Mouse (Mus musculus) brain, embryonic 14.5 days (tissue): ENCODE results near the gene Dpp8. TPM values are rescaled to one million over a fixed set of nuclear protein-coding genes. Genes with fewer than 3 reads are reported as not detected.
"Not testable (repeated sequence)": the region's sequence is repeated elsewhere in the genome, so short reads cannot be mapped to it uniquely, and the experiment has no call there.

Experiments used
- DNase-seq: peaks from one replicate; pipeline ENCODE4 v3.0.0-alpha.2; 2011; ENCODE audit warnings: low read depth
- CTCF ChIP-seq: fragments of 200-500 bp; IDR thresholded peaks from 2 replicates; pipeline ENCODE4 v1.5.1; 2012; ENCODE audit warnings: inconsistent platforms, mild to moderate bottlenecking, moderate library complexity, borderline replicate concordance; ENCODE audit not compliant: insufficient read depth, insufficient read length; ENCODE audit errors: extremely low read depth
- POLR2A ChIP-seq: fragments of 200-500 bp; IDR thresholded peaks from 2 replicates; pipeline ENCODE4 v1.6.1; 2012; ENCODE audit warnings: mild to moderate bottlenecking, inconsistent platforms, borderline replicate concordance; ENCODE audit not compliant: poor library complexity, insufficient read depth, insufficient read length, severe bottlenecking; ENCODE audit errors: extremely low read depth
- polyA plus RNA-seq: library from polyadenylated mRNA; depleted of rRNA; stranded (reverse); fragments of >200 nt; gene quantifications from 2 replicates; pipeline ENCODE4 v1.2.3, GENCODE M21; 2012; rRNA removed

The Dpp8 gene
- polyA plus RNA-seq, result 51.3 and 58.3 TPM in 2 replicates

- TF ChIP-seq CTCF (peak; percentile 98), POLR2A (peak; percentile 68)
- peak; percentile 97 for DNase-seq
Observed at GRCm38 (mm10) chr9:65032269-65033108, at the start of gene Dpp8. Dpp8 (plus strand) TSS chr9:65032414.

DNA sequence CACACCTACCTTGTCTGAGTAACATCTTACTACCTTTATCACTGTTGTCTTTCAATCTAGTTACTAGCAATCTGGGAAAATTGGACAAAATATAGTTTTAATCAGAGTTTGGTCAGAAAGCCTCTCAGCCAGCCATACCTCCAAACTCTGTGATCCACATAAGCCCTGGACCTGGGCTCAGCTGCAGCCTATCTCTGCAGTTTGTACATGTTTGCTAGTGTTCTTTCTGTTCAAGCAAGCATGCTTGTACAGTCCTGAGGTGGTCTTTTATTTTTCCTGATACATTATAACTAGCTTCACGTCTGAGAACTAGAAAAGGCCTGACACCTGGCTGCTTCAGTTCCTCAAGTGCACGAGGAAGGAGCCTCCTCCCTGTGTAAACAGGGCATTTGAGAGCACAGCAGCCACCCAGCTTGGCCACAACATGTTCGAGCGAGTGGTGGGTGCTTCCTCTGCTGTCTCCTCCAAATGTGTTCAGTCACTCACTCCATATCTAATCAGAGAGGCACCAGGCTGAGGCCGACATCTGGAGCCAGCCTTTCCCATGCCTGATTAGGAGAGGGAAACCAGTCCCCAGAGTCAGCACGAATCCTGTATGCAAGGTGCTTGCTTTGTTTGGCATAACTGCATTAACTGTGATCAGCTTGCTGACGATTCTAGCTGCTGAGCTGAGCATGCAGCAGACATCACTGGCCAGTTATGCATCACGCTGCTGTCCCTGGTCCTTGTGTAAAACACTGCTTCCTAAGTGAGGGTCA is 47.0 kb upstream of the Dpp8 start:
- peak; percentile 13 for DNase-seq
- TF ChIP-seq POLR2A, result no peak
- no peak for TF ChIP-seq CTCF

GRCm38 (mm10) chr9:64985807-64986206 is 46.4 kb upstream of the Dpp8 start:
- TF ChIP-seq CTCF, result no peak
- DNase-seq, result no peak

- TF ChIP-seq POLR2A, result no peak
- TF ChIP-seq CTCF, result no peak
- DNase-seq, result no peak
Observed at GRCm38 (mm10) chr9:64987651-64988050, 44.6 kb upstream of the Dpp8 start.

DNA sequence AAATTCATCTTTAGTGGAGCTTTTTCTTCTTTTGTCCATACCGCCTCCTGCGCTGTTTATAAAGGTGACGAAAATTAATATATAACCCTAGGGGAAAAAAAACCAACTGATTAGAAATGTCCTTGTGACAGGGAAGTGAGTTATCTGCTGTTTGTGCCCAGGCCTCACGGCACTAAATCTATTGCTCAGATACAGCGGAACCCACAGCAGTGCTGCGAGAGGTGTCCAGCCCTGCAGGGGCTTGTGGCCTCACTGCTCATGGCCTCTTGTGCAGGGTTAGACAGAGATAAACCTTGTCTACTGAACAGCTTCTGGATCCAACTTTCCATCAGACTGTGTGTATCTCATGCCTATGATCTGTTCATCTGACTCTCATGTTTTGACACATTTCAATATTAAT is 43.8 kb upstream of the Dpp8 start:
- TF ChIP-seq POLR2A (no peak), CTCF (no peak)
- DNase-seq, result no peak

- TF ChIP-seq POLR2A (no peak), CTCF (no peak)
- no peak for DNase-seq
Observed at GRCm38 (mm10) chr9:64990291-64990690, 41.9 kb upstream of the Dpp8 start.

DNA sequence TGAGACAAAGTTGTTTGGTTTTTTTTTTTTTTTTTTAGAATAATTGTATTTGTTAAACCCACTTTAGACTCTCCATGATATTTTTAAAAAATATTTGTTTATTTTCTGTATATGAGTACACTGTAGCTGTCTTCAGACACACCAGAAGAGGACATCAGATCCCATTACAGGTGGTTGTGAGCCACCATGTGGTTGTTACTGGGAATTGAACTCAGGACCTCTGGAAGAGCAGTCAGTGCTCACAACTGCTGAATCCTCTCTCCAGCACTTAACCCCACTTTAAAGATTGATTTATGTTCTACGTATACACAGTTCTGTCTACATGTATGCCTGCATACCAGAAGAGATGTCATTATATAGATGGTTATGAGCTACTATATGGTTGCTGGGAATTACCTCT is 36.8 kb upstream of the Dpp8 start:
- not testable (repeated sequence) for DNase-seq

DNA sequence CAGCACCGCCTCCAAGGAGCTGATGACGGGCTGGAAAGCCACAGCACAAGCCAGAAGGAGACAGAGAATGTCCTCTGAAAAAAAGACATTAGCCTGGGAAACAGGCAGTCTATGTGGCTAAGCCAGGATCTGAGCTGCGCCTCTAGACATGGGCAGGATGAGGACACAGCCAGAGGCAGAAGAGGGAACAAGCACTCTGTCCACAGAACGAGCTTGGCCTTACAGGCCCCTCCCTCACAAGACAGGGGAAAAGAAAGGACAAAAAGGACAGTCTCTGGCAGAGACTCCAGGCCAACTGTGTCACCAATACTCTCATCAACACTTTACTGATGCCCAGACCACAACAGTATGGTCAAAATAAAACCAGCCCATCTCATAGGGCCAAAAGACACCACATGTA is 30.7 kb upstream of the Dpp8 start:
- TF ChIP-seq POLR2A (no peak), CTCF (no peak)
- DNase-seq, result no peak

DNA sequence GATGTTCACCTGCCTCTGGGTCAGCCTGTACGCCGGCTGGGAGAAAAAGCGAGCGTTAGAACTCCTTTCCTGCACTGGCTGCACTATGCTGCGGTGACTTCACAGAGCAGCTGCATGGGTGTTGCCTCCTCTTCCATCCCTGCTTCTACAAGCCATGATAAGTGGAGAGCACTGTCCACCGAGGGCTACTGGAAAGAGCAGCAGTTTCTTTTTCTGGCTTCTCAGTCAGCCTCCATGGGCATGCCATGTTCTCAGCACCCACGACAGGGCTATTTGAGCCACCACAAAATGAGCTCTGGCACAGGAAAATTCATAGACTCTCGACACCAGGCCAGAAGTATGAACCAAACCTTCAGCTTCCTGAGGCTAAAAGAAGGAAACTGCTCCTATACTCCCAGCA is 26.5 kb upstream of the Dpp8 start:
- no peak for TF ChIP-seq POLR2A
- no peak for TF ChIP-seq CTCF
- no peak for DNase-seq

- DNase-seq, result no peak
- TF ChIP-seq CTCF (no peak), POLR2A (no peak)
Observed at GRCm38 (mm10) chr9:65010632-65011031, 21.6 kb upstream of the Dpp8 start.

DNA sequence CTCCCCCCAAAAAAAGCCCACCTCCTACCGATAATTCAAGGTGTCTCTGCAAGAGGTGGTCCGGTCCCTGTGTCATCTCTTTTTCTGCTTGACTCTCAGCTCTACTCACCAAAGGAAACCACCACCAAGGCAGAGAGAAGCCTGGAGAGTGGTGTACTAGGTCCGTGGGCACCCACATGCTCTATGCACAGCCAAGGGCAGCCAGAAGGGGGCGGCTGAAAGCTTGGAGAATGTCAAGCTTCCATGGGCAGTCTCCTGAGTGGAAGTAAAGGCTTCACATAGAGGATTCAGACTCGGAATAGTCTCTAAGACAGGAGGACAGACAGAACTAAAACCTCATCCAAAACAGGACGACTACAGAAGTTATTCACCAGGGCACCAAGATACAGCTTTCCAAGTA is 20.9 kb upstream of the Dpp8 start:
- no peak for DNase-seq
- TF ChIP-seq CTCF, result peak; percentile 40; the same call in 1 of the 2 replicates
- TF ChIP-seq POLR2A, result no peak
